Comparison of ENCODE assay signal across 14 mouse cellular contexts in the genomic region with DNA sequence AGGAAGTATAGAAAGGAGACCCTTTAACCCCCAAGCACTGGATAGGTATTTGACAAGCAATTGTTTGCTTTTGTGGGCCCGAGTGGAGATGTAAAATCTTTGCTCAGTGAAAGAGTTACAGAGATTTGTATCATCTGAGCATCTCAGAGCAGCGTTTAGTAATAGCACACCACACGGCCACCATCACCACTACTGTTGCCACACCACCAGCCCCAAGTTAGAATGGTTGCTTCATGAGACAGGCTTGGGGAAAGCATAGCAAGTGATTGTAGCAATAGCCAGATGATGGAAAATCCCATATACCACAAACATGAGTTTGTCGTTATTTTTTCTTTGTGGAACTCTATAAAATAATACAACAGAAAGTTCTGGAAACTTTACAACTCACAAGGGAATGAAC.
DNase-seq lines count a peak whose midpoint lies in the region; ATAC-seq lines count a peak whose summit lies in the region.
"Had no signal": no experiment of that assay in that cellular context is flagged by ENCODE, and none has a peak within 500 bp of the region (broad histone marks: within the 10 kb centered on the region; RNA-seq: fewer than 3 reads in every experiment).

No protein-coding gene starts in this region.

- H3K27ac ChIP-seq in embryonic facial prominence, embryonic 13.5 days: peak overlapping the region; percentile 66; the same call in 1 of the 2 replicates
- H3K27ac ChIP-seq in embryonic facial prominence, embryonic 10.5 days (replicated peaks): no peak overlapping the region
- H3K27ac ChIP-seq in heart, embryonic 15.5 days: peak overlapping the region; percentile 49; the same call in 1 of the 2 replicates
- H3K27ac ChIP-seq in liver, embryonic 13.5 days: 0 out of 2 replicates have a peak overlapping the region, but pooled peaks have one; percentile 18
- H3K27ac ChIP-seq in liver, embryonic 11.5 days (ENCODE audit: low read depth, low read length): no peak overlapping the region
- peak overlapping the region; percentile 73 for H3K27ac ChIP-seq in limb, embryonic 12.5 days
- H3K27ac ChIP-seq: hindbrain, embryonic 10.5 days had no signal

- ATAC-seq in embryonic facial prominence, embryonic 13.5 days (ENCODE audit: insufficient number of reproducible peaks, insufficient read depth, low FRiP score, low TSS enrichment, low read depth): no peak
- ATAC-seq in heart, embryonic 15.5 days (replicated peaks; ENCODE audit: insufficient number of reproducible peaks, insufficient read depth, low FRiP score, low read depth): no peak
- ATAC-seq in liver, embryonic 13.5 days (ENCODE audit: low read depth): no peak
- no peak for ATAC-seq in liver, embryonic 11.5 days (replicated peaks; ENCODE audit: low FRiP score)
- ATAC-seq in limb, embryonic 12.5 days (ENCODE audit: insufficient number of reproducible peaks, insufficient read depth, low FRiP score, low TSS enrichment, low read depth): no peak

- no peak overlapping the region for H3K4me2 ChIP-seq in embryonic facial prominence, embryonic 13.5 days
- no peak overlapping the region for H3K4me2 ChIP-seq in heart, embryonic 15.5 days
- H3K4me2 ChIP-seq in liver, embryonic 13.5 days: no peak overlapping the region
- no peak overlapping the region for H3K4me2 ChIP-seq in liver, embryonic 11.5 days
- peak overlapping the region; percentile 40; the same call in 1 of the 2 replicates for H3K4me2 ChIP-seq in limb, embryonic 12.5 days

- intact Hi-C loops in heart, postnatal 36 days (cut with DNase I): no loop called here
- intact Hi-C loops in left cerebral cortex, postnatal 36 days (cut with DNase I): no loop called here

- peaks cover 15% of the 10 kb centered on the region for H3K4me1 ChIP-seq in embryonic facial prominence, embryonic 13.5 days
- H3K4me1 ChIP-seq in embryonic facial prominence, embryonic 10.5 days: peaks cover 15% of the 10 kb centered on the region
- H3K4me1 ChIP-seq in heart, embryonic 15.5 days (replicated peaks): peaks cover 9% of the 10 kb centered on the region
- H3K4me1 ChIP-seq in liver, embryonic 13.5 days (replicated peaks): no peaks in the 10 kb centered on the region
- H3K4me1 ChIP-seq in liver, embryonic 11.5 days (replicated peaks; ENCODE audit: control insufficient read depth, insufficient read depth, low read length): no peaks in the 10 kb centered on the region
- H3K4me1 ChIP-seq in limb, embryonic 12.5 days (replicated peaks): peaks cover 25% of the 10 kb centered on the region
- H3K4me1 ChIP-seq: hindbrain, embryonic 10.5 days had no signal

- no peaks in the 10 kb centered on the region for H3K27me3 ChIP-seq in embryonic facial prominence, embryonic 13.5 days
- no peaks in the 10 kb centered on the region for H3K27me3 ChIP-seq in embryonic facial prominence, embryonic 10.5 days (replicated peaks; ENCODE audit: low read depth, poor library complexity, severe bottlenecking)
- no peaks in the 10 kb centered on the region for H3K27me3 ChIP-seq in heart, embryonic 15.5 days
- H3K27me3 ChIP-seq in liver, embryonic 13.5 days: no peaks in the 10 kb centered on the region
- no peaks in the 10 kb centered on the region for H3K27me3 ChIP-seq in liver, embryonic 11.5 days (replicated peaks; ENCODE audit: control insufficient read depth, insufficient read depth, low read length)
- no peaks in the 10 kb centered on the region for H3K27me3 ChIP-seq in limb, embryonic 12.5 days

- H3K9me3 ChIP-seq in embryonic facial prominence, embryonic 13.5 days: no peaks in the 10 kb centered on the region
- no peaks in the 10 kb centered on the region for H3K9me3 ChIP-seq in embryonic facial prominence, embryonic 10.5 days
- no peaks in the 10 kb centered on the region for H3K9me3 ChIP-seq in heart, embryonic 15.5 days (replicated peaks)
- no peaks in the 10 kb centered on the region for H3K9me3 ChIP-seq in liver, embryonic 13.5 days (replicated peaks)
- H3K9me3 ChIP-seq in liver, embryonic 11.5 days (ENCODE audit: control insufficient read depth, low read length): no peaks in the 10 kb centered on the region
- H3K9me3 ChIP-seq in limb, embryonic 12.5 days: no peaks in the 10 kb centered on the region
- H3K9me3 ChIP-seq: hindbrain, embryonic 10.5 days had no signal

- no peak overlapping the region for H3K9ac ChIP-seq in embryonic facial prominence, embryonic 13.5 days
- no peak overlapping the region for H3K9ac ChIP-seq in heart, embryonic 15.5 days
- no peak overlapping the region for H3K9ac ChIP-seq in liver, embryonic 13.5 days
- H3K9ac ChIP-seq in liver, embryonic 11.5 days (ENCODE audit: low read depth, low read length): no peak overlapping the region
- no peak overlapping the region for H3K9ac ChIP-seq in limb, embryonic 12.5 days (replicated peaks)

- DNase-seq in embryonic facial prominence, embryonic 10.5 days (ENCODE audit: low spot score): no peak
- DNase-seq in heart, postnatal 36 days: no peak
- DNase-seq in liver, embryonic 13.5 days: no peak
- no peak for DNase-seq in liver, embryonic 11.5 days (ENCODE audit: low spot score)
- no peak for DNase-seq in left cerebral cortex, postnatal 36 days (ENCODE audit: low spot score in 2 of 2)
- DNase-seq: cerebellum, adult 8-10 months; gastrocnemius, postnatal 10 days; layer of hippocampus, adult 9-11 months; lung, adult 2 months; thymus, postnatal 25 days had no signal

- WGBS in embryonic facial prominence, embryonic 13.5 days: 71% methylated on average over 4 of the region's 4 CpGs
- WGBS in embryonic facial prominence, embryonic 10.5 days: 85% methylated on average over 4 of the region's 4 CpGs
- 76% methylated on average over 4 of the region's 4 CpGs for WGBS in heart, embryonic 15.5 days
- 71% methylated on average over 4 of the region's 4 CpGs for WGBS in liver, embryonic 13.5 days (ENCODE audit: insufficient replicate concordance)
- WGBS in liver, embryonic 11.5 days: 75% methylated on average over 4 of the region's 4 CpGs
- WGBS in limb, embryonic 12.5 days: 62% methylated on average over 4 of the region's 4 CpGs

- no peaks in the 10 kb centered on the region for H3K36me3 ChIP-seq in embryonic facial prominence, embryonic 13.5 days
- H3K36me3 ChIP-seq in embryonic facial prominence, embryonic 10.5 days (replicated peaks): no peaks in the 10 kb centered on the region
- H3K36me3 ChIP-seq in heart, embryonic 15.5 days: no peaks in the 10 kb centered on the region
- H3K36me3 ChIP-seq in liver, embryonic 13.5 days: no peaks in the 10 kb centered on the region
- no peaks in the 10 kb centered on the region for H3K36me3 ChIP-seq in liver, embryonic 11.5 days (ENCODE audit: control insufficient read depth, insufficient read depth, low read length)
- no peaks in the 10 kb centered on the region for H3K36me3 ChIP-seq in limb, embryonic 12.5 days
- H3K36me3 ChIP-seq: hindbrain, embryonic 10.5 days had no signal

- no peak overlapping the region for H3K4me3 ChIP-seq in embryonic facial prominence, embryonic 13.5 days
- no peak overlapping the region for H3K4me3 ChIP-seq in embryonic facial prominence, embryonic 10.5 days
- H3K4me3 ChIP-seq in heart, embryonic 15.5 days: no peak overlapping the region
- no peak overlapping the region for H3K4me3 ChIP-seq in liver, embryonic 13.5 days (replicated peaks)
- H3K4me3 ChIP-seq in liver, embryonic 11.5 days (ENCODE audit: low read depth, low read length): no peak overlapping the region
- no peak overlapping the region for H3K4me3 ChIP-seq in limb, embryonic 12.5 days (replicated peaks)
- H3K4me3 ChIP-seq: hindbrain, embryonic 10.5 days had no signal

Comparison
In these comparisons a context has a peak if more than half of its experiments do, and no peak if none do; other contexts are left out.
1. H3K27ac ChIP-seq: peak in embryonic facial prominence, embryonic 13.5 days (single experiment), heart, embryonic 15.5 days (single experiment), liver, embryonic 13.5 days (single experiment) and limb, embryonic 12.5 days (single experiment); none in embryonic facial prominence, embryonic 10.5 days (single experiment) and liver, embryonic 11.5 days (single experiment).